Mouse (Mus musculus) hematopoietic stem cell, adult 5-6 weeks (primary cell): ENCODE results near the gene Cyp17a1. TPM values are rescaled to one million over a fixed set of nuclear protein-coding genes. Genes with fewer than 3 reads are reported as not detected.

Source experiments
- ATAC-seq, 2 experiments: fragments of 125-278 bp in 1 of 2; replicated peaks in 1 of 2; 2 replicates each; pipeline ENCODE4 v1.8.0; 2016 to 2017; ENCODE audit warnings: inconsistent platforms in 2 of 2, mild to moderate bottlenecking in 2 of 2, moderate number of reproducible peaks in 2 of 2, low read depth in 1 of 2, moderate TSS enrichment in 1 of 2; ENCODE audit not compliant: low FRiP score in 2 of 2, poor library complexity in 2 of 2, severe bottlenecking in 2 of 2, insufficient read depth in 1 of 2, low TSS enrichment in 1 of 2
- total RNA-seq: library from RNA; stranded (forward); fragments of 172-1452, 232-1000 nt; gene quantifications from 2 replicates; pipeline ENCODE4 v1.2.3, GENCODE M21; 2017

Gene Cyp17a1
- total RNA-seq, result not detected in 2 replicates

DNA sequence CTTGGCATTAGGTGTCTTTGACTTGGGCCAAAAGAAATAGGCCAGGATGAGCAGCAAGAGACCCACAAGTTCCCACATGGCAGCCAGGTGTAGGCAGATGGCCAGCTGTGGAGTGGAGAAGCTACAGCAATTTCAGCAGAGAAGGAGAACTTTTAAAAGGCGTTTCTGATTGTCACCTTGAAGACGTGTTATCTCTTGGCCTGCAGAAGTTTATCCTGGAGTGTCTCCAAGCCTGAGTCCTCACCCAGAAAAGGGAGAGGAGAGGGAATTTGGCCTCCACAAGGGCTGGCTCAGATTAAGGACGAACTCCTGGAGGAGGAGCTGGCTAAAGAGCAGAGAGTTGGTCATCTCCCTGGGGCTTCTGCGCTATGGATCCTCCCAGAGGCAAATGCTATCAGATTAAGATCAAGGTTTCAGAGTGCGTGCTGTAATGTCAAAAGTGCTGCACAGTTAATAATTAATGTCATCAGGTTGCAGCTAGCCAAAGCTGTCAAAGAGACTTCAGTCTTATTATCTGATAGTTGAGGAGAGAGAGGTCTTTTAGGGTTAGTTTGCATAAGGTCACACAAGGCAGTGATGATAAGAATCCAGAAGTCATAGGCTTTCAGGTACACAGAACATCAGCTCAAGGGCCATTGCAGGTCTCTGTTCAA lies at the start of gene Cyp17a1:
TSS of gene Cyp17a1 (minus strand) at position 407 of the 653 bp plus-strand sequence.
- no peak for ATAC-seq

GRCm38 (mm10) chr19:46718150-46718549 lies 45.2 kb upstream of the Cyp17a1 start:
- no peak for ATAC-seq

- ATAC-seq, result no peak
These were observed 42.0 kb upstream of the Cyp17a1 start for GRCm38 (mm10) chr19:46715016-46715415.

GRCm38 (mm10) chr19:46714234-46714633 lies 41.3 kb upstream of the Cyp17a1 start:
- ATAC-seq, result no peak

DNA sequence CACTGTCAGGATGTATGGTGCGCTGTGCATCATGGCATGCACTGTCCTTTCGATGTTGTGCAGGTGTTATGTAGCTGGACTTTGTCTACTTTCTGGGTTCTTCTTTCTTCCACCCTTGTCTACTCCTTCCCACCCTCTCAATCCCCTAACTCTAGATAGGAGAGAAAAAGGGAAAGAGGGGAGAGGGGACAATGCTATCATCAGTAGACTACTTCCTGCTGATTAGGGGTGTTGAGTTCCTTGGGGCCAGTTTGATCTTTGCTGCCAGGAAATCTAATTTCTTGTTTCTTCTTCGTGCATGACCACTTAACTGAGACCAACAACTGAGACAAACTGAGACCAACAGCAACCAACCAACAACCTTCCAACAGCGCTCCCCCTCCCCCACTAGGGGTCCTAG lies 37.6 kb upstream of the Cyp17a1 start:
- no peak for ATAC-seq

- ATAC-seq, result peak; percentile 37 to 64; a peak in 3 of 4 replicates
These were observed 34.6 kb upstream of the Cyp17a1 start, which contains the start of gene As3mt for GRCm38 (mm10) chr19:46707296-46708151. As3mt (plus strand) TSS chr19:46707458.

GRCm38 (mm10) chr19:46706540-46707295 lies 33.7 kb upstream of the Cyp17a1 start:
- ATAC-seq, result no peak

GRCm38 (mm10) chr19:46705779-46706495 lies 33.0 kb upstream of the Cyp17a1 start:
- ATAC-seq, result peak; percentile 43 to 62; a peak in 3 of 4 replicates

DNA sequence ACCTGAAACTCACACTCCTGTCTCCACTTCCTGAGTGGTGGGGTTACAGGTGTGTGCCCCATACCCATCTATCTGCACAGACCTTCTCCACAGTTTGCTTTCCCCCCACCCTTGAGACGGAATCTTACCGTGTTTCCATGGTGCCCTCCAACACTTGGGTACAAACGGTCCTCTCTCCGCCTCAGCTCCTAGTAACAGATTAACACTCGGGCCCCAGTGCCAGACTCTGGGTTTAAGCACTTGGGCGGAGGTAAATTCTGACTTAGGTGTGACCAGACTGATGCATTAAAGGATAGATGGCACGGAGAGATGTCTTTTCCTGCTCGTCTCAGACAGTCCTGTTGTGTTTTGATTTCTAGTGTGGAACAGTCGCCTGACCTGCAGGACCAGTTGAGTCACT lies 28.2 kb upstream of the Cyp17a1 start:
- no peak for ATAC-seq

DNA sequence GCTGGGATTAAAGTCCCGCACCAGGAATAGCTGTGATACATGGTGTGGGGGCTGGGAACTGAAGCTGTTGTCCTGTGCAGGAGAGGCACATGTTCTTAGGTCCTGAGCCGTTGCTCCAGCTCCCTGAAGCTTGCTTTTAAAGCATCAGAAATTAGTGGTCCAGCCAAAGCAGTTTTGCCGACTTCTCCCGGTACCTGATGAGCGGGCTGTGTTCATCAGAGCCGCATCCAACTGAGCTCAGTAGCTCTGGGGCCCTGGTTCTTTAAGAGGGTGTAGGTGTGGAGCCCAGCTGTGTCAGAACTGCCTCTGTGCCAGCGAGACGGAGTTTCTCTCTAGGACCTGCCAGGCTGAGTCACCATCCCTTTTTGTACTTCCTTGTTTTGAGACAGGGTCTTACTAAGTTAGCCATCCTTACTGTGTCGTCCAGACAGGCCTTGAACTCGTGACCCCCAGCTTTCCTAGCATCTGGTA lies 26.1 kb upstream of the Cyp17a1 start:
- ATAC-seq, result peak; percentile 63 to 82

- peak; percentile 34 to 80; a peak in 2 of 4 replicates for ATAC-seq
These were observed 25.0 kb upstream of the Cyp17a1 start for GRCm38 (mm10) chr19:46697840-46698517.

DNA sequence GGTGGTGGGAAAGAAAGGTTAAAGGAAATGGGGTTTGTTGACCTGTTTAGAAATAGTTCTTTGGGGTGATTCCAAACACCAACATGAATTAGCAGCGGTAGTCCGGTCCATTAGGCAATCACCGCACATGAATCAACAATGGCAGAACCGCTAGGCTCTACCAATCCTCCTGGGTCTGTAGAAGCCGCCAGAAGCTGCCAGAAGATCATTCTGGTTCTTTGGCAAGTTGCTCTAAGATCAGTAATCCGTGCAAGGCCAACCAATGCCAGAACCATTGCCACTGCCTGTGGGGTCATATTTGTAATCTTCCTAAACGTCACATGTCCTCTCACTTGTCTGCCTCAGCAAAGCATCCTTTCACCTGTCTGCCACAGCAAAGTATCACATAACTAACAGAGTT lies 24.0 kb upstream of the Cyp17a1 start:
- no peak for ATAC-seq

DNA sequence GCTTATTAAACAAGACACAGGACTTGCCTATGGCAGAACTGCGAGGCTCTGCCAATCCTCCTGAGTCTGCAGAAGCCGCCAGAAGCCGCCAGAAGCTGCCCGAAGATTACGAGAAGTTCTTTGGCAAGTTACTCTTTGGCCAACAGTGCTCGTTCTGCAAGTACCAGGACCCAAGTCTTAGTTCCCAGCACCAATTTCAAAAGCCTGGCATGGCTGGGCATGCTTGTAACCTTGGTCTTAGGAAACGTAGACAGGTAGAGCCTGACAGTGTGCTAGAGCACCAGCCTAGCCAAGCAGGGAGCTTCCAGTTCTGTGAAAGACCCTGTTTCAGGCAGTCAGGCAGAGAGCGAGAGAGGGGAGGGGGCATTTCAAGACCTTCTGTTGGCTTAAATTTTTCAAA lies 23.5 kb upstream of the Cyp17a1 start:
- no peak for ATAC-seq

DNA sequence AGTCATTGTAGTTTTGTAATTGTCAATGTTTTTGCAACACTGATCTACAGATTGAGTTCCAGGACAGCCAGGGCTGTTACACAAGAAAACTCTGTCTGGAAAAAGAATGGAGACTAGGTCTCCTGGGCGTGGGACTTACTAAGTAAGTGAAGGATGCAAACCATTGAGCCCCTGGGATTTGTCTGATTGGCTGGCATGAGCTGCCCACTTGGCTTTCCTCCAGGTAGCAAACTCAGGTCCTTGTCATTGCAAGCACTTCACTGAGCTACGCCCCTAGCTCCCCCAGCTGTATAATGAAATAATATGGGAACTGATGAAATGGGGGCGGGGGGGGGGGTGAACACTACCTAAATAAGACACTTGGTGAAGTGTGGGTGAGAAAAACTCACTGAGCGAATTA lies 20.2 kb upstream of the Cyp17a1 start:
- no peak for ATAC-seq

- no peak for ATAC-seq
These were observed 18.1 kb upstream of the Cyp17a1 start for GRCm38 (mm10) chr19:46691078-46691477.

DNA sequence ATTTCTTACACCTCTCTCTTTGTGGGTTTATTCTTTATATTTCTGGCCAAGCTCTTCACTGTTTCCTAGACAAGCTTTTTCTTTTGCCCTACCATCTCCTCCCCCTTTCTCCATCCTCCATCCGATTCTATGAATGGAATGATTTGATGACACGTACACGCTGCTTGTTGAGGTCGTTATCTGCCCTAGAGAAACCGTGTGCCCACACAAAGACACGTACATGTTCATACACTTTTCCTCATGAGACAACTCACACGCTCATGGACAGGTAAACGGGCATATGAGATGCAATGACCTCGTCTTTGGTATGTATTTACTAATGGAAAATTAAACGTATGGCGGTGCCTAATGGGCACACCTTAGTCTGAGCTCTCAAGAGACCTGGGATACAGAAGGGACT lies 17.4 kb upstream of the Cyp17a1 start:
- no peak for ATAC-seq
